Mouse (Mus musculus): ENCODE results near the gene Slain2. TPM values are rescaled to one million over a fixed set of nuclear protein-coding genes. Genes with fewer than 3 reads are reported as not detected.
"Not testable (repeated sequence)": the region's sequence is repeated elsewhere in the genome, so short reads cannot be mapped to it uniquely, and the experiment has no call there.

The Slain2 gene
- total RNA-seq, 2 experiments from 2014 or later = 76.2 to 79.5 TPM

DNA sequence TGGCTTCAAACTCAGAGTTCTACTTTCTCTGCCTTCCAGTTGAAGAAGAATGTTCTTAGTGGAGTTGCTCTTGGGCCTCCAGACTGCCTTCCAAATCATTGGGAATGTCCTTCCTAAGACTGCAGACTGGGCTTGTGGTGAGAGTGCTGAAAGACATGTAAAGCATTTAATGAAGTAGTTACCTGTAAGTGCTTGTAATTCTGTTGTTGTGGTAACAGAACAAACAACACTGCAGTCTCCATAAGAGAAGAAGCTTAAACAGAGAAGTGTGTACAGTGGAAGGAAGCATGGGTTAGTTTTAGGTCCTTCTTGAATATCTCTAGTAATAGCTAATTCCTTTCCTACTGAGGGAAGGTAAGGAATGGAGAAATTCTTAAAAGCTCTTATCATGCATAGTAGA lies 13.0 kb downstream of the Slain2 start:
- intact Hi-C loops (cut with DNase I; ENCODE audit: low total_unique reads) = no loop called here
- no peak for DNase-seq

DNA sequence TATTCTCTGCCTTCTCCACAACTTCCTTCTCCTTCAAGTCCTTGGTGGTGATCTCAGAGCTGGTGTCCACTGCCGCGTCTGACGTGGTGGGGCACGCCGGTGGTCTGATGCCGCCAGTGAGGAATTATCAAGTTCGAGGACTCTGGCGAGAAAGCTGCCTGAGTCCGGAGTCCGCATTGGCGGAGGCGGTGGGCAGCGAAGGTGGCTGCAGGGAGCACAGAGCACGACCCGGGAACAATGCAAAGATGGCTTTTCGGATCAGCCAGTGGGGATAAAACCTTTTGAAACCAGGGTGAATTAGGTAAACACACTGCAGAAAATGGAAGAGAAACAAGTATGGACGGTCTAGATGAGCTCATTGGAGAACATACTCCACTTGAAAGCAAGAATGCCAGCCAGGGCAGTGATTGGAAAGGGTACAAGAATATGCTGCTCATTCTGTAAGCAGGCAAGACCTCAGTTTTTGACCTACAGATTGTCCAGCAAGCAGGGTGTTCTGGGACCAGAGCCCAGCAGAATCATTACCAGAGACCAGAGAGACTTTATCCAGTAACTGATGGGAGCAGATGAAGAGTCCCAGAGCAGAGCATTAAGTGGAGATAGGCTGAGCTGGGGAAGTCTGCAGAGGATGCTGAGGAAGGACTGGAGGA lies 19.0 kb downstream of the Slain2 start:
- intact Hi-C loops (cut with DNase I; ENCODE audit: low total_unique reads) = no loop called here
- no peak for DNase-seq

DNA sequence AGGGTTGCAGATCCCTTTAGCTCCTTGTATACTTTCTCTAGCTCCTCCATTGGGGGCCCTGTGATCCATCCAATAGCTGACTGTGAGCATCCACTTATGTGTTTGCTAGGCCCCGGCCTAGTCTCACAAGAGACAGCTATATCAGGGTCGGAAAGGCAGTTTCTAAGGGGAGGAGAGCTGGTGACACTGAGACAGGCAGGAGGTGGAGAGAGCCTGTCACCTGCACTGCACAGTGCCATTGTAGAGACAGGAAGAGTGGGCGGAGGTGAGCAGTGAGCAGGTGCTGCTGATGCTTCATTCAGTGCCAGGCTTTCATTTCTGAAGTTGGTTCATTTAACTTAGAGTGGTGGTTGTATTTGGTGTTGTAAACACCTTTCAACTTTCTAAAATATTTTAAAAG lies 24.3 kb downstream of the Slain2 start:
- DNase-seq; intact Hi-C loops (cut with DNase I; ENCODE audit: low total_unique reads): not testable (repeated sequence)

DNA sequence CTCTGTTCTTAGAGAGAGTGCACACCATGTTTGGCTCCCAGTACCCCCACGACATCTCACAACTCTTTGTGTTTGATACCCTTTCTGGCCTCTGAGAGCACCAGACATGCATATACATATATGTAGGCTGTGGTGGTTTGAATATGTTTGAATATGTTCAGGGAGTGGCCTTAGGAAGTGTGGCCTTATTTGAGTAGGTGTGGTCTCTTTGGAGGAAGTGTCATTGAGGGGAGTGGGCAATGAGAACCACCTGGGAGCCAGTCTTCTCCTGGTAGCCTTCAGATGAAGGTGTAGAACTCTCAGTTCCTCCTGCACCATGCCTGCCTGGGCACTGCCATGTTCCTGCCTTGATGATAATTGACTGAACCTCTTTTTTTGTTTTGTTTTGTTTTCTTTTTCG lies 25.2 kb downstream of the Slain2 start:
- intact Hi-C loops (cut with DNase I; ENCODE audit: low total_unique reads) = no loop called here
- no peak for DNase-seq

DNA sequence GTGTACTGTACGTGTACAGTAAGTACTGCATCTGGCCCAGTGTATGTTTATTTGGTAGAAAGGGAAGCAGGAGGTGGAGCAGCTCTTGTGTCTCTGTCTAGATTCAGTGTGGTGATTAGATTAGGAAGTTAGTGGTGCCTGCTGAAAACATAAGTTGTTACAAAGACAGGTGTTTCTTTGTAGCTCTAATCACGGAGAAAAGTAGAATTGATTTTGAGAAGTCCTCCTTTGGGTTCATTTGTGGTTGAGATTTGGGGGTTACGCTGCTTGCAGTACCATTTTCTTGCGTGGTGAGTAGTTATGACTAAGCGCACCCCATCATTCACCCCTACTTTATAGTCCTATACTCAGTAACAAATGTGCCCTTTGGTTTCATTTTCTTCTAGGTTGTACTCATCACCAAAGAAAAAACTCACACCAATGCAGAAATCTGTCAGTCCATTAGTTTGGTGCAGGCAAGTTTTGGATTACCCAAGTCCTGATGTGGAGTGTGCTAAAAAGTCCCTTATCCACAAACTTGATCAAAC lies 26.9 kb downstream of the Slain2 start:
- no peak for DNase-seq
- intact Hi-C loops (cut with DNase I; ENCODE audit: low total_unique reads) = no loop called here

DNA sequence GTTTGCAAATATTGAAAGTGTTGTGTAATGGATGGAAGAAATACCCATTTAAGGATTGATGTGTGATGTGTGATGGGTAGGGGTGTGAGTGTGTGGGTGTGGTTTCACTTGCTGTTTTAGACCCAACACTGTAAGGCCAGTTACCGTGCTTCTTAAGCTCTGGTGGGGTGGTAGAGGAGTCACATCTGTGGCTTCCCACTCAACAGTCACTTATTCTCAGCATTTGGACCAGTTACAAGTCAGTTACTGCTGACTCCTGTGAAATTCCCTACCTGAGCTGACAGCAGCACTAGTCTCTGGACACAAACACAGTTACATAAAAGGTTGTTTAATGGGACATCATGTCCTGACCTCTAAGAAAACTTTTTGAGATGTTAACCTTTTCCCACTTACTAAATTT lies 34.0 kb downstream of the Slain2 start:
- intact Hi-C loops (cut with DNase I; ENCODE audit: low total_unique reads) = no loop called here
- DNase-seq = no peak

DNA sequence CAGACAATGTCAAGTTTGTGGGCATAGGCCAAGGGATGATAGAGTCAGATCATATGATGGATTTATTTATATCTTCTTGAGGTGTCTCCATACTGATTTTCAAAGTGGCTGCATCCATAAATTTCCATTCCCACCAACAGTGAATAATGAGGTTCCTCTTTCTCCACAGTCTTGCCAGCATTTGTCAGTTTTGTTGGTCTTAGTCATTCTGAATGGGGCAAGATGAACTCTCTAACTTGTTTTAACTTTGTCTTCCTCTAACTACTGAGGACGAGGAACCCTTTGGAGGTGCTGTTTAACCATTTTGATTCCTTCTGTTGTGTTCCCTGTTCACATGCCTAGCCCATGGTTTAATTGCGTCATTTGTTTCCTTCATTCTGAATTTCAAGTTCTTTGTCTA lies 36.1 kb downstream of the Slain2 start:
- intact Hi-C loops (cut with DNase I; ENCODE audit: low total_unique reads) = no loop called here
- DNase-seq = no peak

DNA sequence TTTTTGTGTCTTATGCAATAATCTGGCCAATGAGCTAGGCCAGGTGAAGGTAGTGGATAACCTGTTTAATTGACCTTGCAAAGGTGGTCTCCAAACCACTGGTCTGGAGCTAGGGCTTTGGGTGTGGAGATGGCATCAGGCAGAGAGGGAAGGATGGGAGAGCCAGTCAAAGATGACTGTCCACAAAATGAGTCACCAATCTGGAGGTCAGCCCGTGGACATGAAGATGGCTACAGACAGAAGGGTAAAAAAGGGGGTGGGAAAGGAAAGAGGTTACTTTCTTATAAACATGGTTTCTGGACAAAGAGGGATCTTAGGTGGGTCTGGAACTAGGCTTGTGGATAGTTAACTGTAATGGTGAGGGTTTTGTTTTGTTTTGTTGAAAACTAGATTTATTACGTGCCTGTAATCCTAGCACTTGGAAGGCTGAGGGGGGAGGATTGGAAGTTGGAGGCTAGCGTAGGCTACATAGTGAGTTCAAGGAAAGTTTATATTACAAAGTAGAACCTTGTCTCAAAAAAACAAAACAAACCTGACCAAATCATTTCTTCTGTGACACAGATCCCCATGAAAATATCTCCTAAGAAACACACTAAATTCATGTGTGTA lies 40.0 kb downstream of the Slain2 start:
- intact Hi-C loops (cut with DNase I; ENCODE audit: low total_unique reads) = no loop called here

DNA sequence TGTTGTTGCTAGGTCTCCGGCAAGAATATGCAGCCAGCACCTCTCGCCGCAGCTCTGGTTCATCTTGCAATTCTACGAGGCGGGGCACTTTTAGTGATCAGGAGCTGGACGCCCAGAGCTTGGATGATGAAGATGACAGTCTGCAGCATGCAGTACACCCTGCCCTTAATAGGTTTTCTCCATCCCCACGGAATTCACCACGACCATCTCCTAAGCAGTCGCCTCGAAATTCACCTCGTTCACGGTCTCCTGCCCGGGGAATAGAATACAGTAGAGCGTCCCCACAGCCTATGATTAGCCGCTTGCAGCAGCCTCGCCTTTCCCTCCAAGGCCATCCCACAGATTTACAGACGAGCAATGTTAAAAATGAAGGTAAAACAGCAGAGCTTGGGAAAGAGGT lies 43.2 kb downstream of the Slain2 start:
- no peak for DNase-seq
- intact Hi-C loops (cut with DNase I; ENCODE audit: low total_unique reads) = loop anchor here (5.0 kb wide), 1 partner anchor 60 kb away; no protein-coding TSS in a partner anchor

More for the DNA sequence above, 40.0 kb downstream of the Slain2 start:
- DNase-seq = no peak

DNA sequence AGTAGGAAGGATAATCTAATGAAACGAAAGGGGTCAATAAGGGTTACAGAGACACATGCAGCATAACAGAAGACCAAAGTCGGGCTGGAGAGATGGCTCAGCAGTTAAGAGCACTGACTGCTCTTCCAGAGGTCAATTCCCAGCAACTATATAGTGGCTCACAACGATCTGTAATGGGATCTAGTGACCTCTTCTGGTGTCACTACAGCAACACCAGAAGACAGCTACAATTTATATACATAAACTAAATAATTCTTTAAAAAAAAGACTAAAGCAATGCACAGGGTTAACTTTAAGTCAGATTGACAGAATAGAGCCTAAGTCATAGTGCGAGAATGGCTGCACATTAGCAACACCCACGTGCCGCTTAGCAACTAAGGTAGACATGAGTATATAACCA lies 46.0 kb downstream of the Slain2 start:
- no peak for DNase-seq
- intact Hi-C loops (cut with DNase I; ENCODE audit: low total_unique reads) = no loop called here

DNA sequence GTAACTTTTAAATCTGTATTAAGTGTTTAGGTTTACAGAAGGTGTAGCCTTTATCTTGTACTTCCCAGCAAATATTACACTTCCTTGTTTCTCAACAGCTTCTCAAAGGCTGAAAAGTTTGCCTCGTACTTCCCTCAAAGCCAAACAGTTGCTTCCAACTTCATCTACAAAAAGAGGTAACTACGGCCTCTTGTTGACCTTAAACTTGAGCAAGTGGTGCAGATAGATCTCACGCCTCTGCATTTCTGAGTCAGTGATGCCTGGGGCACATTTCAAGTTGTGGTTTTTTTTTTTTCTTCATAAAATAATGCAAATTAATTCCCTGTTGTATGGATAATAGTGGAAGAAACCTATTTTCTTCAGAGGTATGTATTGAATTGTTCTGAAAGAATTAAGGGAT lies 51.6 kb downstream of the Slain2 start:
- DNase-seq = no peak
- intact Hi-C loops (cut with DNase I; ENCODE audit: low total_unique reads) = no loop called here

DNA sequence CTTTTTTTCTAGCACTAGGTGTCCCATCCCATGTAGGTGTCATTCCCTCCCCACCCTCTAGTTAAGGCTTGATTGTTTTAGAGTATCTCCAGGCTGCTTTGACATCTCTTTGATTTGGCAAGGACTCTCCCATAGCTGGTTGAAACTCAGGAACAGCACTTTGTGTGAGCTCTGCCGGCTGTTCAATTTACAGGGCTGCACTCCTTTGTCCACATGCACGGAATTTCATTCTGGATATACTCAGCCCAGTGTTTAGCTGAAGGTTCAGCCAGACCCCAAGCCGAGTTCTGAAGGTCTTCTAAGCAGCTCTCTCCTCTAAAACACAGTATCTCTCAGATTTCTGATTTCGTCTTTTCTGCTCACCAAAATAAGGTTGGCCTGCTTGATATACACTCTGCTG lies 58.3 kb downstream of the Slain2 start:
- no peak for DNase-seq
- intact Hi-C loops (cut with DNase I; ENCODE audit: low total_unique reads) = loop anchor here (10.0 kb wide), 1 partner anchor 62 kb away; no protein-coding TSS in a partner anchor

DNA sequence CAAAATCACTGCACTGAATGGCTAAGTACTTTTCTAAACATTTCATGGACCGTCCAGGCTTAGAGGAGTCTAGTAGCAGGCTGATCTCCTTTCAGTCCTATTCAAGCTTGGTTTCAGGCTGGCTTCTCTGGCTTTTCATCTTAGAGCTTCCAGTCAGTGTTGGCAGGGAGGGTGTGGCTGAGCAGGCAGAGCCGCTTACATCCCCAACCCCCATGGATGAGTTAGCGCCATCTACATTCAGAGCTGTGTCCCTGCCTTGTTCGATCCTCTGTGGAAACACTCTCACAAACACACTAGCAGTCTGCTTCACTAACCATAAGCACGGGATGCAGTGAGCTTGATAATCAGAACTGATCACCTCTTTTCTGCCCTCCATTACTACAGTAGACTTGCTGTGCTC lies 58.8 kb downstream of the Slain2 start:
- no peak for DNase-seq

DNA sequence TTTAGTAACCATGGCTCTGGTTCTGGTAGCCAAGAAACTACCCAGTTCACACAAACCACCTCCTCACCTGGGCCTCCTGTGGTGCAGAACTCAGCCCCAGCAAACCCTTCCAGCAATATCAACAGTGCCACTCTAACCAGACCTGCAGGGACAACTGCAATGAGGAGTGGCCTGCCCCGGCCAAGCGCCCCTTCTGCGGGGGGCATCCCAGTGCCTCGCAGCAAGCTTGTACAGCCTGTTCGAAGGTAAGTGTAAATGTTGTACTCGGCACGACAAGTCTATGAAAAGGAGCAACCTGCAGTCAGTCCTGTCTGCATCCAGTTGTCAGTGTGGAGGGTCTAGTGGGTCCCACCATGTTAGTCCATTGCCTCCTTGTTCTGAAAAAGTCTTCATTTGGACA lies 60.5 kb downstream of the Slain2 start, which contains the start of gene Gm10135:
Gene Gm10135 (minus strand): TSS at position 101 of the 400 bp plus-strand sequence.
- DNase-seq = no peak
- intact Hi-C loops (cut with DNase I; ENCODE audit: low total_unique reads) = loop anchor here (10.0 kb wide), 1 partner anchor 60 kb away; no protein-coding TSS in a partner anchor

More for the DNA sequence above, 58.8 kb downstream of the Slain2 start:
- intact Hi-C loops (cut with DNase I; ENCODE audit: low total_unique reads) = loop anchor here (10.0 kb wide), 1 partner anchor 62 kb away; no protein-coding TSS in a partner anchor

DNA sequence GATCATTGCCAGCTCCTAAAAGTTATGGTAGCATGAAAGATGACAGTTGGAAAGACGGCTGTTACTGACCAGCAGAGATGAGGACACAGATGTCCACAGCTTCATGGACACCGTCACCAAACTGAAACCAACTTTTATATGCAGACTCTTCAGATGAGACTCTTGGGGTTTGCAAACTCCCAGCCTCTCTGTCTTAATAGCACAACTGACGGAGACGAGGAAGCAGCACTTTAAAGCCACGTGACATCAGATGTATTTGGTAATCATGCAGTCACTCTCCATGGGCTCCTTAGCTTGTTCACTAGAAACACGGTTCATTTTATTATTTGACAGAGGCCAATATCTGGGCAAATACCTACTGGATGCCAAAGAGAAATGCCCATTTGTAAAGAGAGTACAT lies 61.9 kb downstream of the Slain2 start:
- intact Hi-C loops (cut with DNase I; ENCODE audit: low total_unique reads) = loop anchor here (10.0 kb wide), 1 partner anchor 59 kb away; no protein-coding TSS in a partner anchor

DNA sequence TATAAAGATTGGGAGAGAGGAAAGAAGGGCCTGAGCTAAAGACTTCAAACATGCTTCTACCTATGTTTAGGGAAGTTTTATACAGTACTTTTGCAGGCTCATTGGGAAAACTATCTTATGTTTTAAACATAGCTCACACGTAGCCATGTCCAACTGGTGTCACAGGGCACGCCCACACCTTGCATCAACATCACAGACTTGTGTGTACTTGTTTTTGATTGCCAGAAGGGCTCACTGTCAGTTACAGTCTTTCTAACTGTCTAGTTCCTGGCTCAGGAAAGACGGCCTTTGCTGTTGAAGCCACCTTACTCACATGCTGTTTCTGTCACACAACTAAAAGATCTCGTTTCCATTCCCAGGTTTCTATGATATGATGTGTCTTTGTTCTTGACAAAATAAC lies 62.4 kb downstream of the Slain2 start:
- intact Hi-C loops (cut with DNase I; ENCODE audit: low total_unique reads) = loop anchor here (10.0 kb wide), 1 partner anchor 58 kb away; no protein-coding TSS in a partner anchor
- no peak for DNase-seq

More for the DNA sequence above, 61.9 kb downstream of the Slain2 start:
- DNase-seq = no peak

DNA sequence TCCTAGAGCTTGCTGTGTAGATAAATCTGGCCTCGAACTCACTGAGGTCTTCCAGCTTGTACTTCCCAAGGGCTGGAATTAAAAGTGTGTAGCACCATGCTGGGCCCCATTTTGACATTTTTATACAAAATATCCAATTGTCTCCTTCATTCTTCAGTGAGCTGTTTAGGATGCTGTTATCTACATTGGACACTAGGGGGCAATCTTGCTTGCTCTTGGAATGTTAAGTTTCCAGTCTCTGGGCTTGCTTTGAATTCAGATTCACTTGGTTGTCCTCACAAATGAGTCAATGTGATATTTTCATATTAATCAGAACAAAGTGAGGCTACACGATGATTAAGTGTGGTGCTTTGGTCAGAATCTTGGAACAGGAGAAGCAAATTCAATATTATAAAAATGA lies 70.0 kb downstream of the Slain2 start:
- intact Hi-C loops (cut with DNase I; ENCODE audit: low total_unique reads) = no loop called here

DNA sequence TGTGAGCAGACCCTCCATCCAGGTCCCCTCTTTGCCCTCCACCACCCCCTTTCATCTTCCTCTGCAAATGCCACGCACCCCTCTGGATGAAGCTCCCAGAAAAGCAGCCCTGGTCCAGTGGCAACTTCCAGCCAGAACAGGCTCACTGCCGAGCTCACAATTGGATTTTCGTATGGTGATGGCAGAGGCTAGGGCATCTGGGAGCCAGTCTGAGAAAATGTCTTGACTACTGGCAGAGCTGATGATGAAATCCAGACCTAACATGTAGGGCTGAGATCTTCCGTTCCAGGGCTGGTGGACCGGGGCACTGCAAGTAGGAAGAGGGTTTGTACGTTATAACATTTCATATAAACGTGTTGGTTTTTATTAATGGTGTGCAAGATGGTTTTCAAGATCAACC lies 73.7 kb downstream of the Slain2 start:
- intact Hi-C loops (cut with DNase I; ENCODE audit: low total_unique reads) = loop anchor here (5.0 kb wide), 2 partner anchors 80 to 395 kb away; no protein-coding TSS in a partner anchor
- no peak for DNase-seq

More for the DNA sequence above, 70.0 kb downstream of the Slain2 start:
- DNase-seq = no peak

DNA sequence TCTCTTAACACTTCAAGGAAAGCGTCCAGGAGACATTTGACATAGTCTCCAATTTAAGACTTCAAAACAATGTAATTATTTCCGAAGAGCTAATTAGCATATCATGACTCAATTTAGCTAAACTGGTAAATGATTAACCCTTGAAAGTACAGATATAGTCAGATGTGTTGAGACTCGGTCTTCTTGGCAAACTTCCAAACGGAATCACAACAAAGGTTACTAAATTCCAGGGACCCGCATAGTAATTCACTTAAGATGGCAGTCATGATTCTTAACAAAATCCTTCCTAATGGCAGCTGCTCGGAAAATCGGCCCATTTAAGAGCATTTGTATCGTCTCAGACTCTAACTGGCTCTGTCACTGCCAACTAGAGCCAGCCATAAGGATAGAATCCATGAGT lies 75.7 kb downstream of the Slain2 start:
- intact Hi-C loops (cut with DNase I; ENCODE audit: low total_unique reads) = loop anchor here (5.0 kb wide), 2 partner anchors 78 to 393 kb away; no protein-coding TSS in a partner anchor
- no peak for DNase-seq

DNA sequence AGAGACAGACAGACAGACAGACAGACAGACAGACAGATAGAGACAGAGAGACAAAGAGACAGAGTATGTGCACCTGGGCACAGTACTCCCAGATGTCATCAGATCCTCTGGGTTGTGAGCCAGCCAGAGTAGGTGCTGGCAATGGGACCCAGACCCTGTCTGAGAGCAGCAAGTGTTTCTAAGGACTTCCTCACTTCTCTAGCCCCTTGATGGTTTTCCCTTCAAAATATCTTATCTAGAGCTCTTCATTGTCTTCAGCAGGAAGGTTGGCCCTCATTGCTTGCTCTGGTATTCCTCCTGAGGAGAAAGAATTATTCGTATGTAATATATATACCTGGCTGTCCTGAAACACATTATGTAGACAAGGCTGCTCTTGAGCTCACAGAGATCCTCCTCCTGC lies 78.4 kb downstream of the Slain2 start:
- intact Hi-C loops (cut with DNase I; ENCODE audit: low total_unique reads) = no loop called here
- no peak for DNase-seq

DNA sequence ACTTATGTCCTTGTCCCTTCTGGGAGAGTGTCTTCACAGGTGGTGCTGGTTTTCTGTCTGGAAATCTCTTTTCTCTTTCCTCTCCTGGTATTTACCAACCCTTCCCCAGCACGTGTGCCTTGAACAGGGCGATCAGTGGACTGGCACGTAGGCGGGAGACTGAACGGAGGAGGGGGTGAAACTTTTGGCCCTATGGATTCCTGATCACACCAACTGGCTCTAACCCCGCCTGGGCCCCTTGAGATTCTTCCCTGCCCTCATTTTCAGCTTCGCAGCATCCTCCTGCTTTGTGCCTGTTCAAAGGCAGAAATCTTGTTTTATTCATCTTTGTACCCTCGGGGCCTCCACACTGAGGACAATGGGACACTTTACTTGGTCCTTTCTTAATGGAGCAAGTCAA lies 80.3 kb downstream of the Slain2 start:
- intact Hi-C loops (cut with DNase I; ENCODE audit: low total_unique reads) = no loop called here

More for the DNA sequence above, 80.3 kb downstream of the Slain2 start:
- no peak for DNase-seq
